Mouse (Mus musculus) kidney, adult 8-10 months (tissue): ENCODE results near the gene Myom1.

Experiments used
- DNase-seq, 2 experiments: peaks; one replicate each; pipeline ENCODE4 v3.0.0; 2022

The Myom1 gene

GRCm38 (mm10) chr17:71018151-71018550 lies 15.7 kb downstream of the Myom1 start:
- no peak for DNase-seq

DNA sequence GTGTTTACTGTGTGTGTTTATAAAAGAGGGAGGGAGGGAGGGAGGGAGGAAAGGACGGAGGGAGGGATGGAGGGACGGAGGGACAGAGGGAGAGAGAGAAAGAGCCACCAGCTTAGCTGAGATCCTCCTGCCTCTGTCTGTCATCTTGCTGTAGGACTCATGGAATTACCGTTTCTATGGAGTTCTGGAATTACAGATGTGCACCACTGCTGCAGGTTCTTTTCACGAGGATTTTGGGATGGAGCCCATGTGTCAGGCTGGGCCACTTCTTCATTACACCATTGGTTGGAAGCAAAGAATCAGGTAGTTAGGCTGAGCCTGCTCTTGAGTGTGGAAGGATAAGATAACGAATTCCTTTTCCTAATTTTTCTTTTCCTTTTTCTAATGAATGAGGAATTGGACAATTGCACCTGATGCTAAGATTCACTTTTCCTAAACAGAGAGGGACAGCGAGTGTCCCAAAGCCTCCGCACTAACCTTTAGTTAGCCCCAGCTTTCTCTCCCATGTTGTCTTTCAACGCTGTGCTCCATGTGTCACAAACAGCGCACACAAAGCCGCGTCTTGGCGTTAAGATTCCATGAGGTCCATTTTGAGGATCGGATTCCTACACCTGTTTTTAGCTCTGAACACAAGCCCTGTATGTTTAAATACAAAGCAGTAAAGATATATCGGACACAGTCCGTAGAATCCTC lies 16.3 kb downstream of the Myom1 start:
- no peak for DNase-seq

DNA sequence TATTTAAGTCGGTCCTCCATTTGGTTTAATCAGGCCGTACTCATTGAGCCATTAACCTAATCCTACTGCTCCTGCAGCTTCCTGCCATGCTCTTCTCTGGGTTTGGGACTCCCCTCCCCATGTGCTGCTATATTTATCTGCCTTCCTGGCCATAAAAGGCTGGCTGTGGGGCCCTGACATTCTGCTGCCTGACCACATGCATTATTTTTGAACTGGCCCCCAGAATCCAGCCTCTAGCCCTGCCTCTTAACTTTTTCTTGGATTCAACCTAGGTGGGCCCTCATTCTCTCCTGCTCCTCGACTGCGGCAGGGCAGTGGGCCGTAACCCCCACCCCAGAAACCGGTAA lies 16.8 kb downstream of the Myom1 start:
- no peak for DNase-seq

DNA sequence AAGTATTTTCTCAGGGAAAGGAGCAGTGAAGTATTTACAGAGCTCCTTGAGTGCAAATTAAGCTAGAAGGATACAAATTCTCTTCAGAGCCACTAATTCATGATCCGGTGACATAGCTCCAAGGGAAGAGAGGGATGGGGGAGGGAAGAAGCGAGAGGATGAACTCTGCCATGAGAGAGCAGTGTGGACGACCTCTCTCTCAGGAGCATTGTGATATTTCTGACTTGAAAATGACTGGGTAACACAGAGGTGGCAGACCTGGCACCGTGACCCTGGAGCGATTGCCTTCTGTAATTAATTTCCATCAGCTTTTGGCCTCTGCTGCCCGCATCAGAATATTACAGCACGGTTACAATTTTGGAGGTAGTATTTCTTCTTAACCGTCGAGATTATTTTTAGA lies 17.4 kb downstream of the Myom1 start:
- no peak for DNase-seq

DNA sequence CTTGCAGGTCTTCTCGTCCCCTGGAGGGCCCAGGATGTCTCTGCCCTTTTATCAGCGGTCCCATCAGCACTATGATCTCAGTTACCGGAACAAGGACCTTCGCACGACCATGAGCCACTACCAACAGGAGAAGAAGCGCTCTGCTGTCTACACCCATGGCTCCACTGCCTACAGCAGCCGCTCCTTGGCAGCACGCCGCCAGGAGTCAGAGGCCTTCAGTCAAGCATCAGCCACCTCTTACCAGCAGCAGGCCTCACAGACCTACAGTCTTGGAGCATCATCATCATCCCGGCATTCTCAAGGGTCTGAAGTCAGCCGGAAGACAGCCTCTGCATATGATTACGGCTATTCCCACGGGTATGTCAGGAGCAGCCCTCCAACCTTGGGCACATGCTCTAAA lies 20.4 kb downstream of the Myom1 start:
- no peak for DNase-seq

DNA sequence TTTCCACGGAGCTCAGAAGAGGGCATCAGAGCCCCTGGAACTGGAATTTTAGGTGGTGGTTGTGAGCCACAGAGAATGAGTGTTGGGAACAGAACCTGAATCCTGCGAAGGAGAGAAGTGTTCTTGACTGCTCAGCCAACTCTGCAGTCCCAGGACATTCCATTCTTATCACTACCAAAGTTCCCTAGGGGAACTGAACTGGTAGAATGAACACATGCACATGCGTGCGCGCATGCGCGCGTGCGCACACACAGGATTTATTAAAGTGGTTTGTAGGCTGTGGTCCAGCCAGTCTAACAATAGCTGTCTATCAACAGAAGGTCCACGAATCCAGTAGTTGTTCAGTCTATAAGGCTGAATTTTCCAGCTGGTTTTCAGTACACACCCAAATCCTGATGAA lies 21.6 kb downstream of the Myom1 start:
- DNase-seq: no peak

DNA sequence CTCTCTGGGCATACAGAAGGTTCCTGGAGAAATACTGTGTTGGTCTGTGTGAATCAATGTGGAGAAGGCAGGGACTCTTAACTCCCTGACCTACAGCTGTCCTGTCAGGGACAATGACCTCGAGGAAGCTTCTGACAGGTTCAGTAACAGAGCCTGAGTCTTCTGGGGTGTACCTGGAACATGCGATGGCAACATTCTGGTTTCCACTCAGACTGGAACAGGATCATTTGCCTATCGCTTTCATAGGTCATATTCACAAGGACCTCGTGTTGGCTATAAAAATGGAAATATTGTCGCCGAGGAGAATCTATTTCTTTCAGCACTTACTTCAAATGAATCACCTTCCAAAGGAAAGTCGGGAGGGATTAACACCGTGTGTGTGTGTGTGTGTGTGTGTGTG lies 23.5 kb downstream of the Myom1 start:
- no peak for DNase-seq

GRCm38 (mm10) chr17:71027186-71027585 lies 24.8 kb downstream of the Myom1 start:
- DNase-seq: no peak

DNA sequence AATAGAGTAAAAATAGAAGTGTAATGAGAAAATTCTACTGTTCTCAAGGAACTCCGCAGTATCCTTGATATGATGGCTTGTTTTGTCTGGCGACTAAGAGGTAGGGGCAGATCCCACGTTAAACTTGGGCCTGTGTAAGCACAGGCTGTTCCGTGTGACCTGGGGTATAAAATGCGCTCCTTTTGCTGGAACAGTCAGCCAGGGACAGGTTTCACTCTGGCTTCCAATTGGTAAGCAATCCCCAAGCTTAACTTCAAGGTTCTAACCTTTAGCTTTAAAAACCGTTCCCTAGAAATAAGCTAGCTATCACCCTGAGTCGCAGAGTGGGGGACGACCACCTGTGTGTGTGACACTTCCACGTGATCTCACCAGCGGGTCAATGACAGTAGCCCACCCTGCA lies 30.3 kb downstream of the Myom1 start:
- no peak for DNase-seq

- DNase-seq: no peak
Observed at GRCm38 (mm10) chr17:71034472-71034871, 32.0 kb downstream of the Myom1 start.

DNA sequence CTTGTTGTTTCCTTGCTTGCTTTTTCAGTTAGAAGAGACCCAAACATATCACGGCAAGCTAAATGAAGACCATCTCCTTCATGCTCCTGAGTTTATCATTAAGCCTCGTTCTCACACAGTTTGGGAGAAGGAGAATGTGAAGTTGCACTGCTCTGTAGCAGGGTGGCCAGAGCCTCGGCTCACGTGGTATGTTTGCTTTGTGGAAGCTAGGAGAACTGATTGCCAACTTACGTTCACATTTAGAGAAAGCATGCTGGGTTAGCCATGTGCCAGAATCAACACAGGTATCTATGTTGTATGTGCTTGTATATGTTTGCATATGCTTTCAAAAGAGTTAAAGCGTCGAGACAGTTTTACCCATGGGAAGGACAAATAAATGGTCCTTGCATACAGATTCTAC lies 34.8 kb downstream of the Myom1 start:
- no peak for DNase-seq

- no peak for DNase-seq
Observed at GRCm38 (mm10) chr17:71038812-71039211, 36.4 kb downstream of the Myom1 start.

DNA sequence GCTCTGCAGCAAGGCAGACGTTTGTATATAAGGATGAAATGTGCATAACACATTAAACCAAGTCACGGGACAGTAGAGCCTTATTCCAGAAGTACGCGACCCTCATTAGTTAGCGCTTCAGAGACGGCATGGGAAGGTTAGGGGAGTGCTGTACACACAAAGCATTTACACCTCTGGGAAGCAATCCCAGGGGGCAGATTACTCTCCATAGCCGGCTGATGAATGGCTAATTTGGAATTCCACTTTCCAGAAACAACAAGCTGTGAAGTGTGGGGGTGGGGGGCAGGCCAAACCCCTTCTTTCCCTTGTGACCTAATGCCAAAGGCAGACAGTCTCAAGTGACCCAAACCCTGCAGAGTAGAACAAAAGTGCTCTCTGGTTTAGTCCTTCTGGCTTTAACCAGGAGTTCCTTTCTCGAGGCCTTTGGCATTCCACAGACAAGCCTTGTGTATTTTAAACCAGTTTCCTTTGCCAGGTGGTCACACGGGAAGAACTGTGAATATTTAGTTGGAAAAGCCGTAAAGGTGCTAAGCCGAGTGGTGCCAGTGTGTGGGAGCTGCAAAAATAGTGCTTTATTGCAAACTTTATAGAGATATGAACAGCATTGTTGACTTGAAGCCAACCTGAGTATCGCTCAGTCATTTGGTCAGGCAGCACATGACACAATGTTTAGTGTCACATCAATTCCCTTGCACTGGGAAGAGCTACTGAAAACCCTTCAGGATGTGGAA lies 37.6 kb downstream of the Myom1 start:
- peak in 1 of 2 experiments; percentile 11 for DNase-seq

GRCm38 (mm10) chr17:71040582-71040880 lies 38.1 kb downstream of the Myom1 start:
- DNase-seq: no peak

GRCm38 (mm10) chr17:71042645-71043044 lies 40.2 kb downstream of the Myom1 start:
- DNase-seq: no peak

- DNase-seq: no peak
Observed at GRCm38 (mm10) chr17:71045591-71045990, 43.2 kb downstream of the Myom1 start.

DNA sequence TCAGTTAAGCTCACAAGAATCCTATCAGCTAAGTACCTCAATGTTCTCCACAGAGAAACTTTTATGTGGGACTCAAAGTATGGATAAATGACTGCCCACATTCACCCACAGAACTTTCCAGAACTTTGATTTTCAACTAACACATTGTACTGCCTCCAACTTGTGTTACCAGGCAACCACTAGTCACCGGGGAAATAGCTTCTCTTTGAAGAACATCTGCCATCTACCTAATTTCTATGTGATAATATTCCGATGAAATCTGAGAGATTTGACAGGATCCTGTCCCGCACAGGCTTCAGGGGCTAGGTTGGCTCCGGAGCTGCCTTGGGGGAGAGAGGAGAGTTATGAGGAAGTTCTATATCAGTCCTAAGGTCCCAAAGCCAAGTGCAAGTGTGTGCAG lies 44.4 kb downstream of the Myom1 start:
- DNase-seq: no peak

DNA sequence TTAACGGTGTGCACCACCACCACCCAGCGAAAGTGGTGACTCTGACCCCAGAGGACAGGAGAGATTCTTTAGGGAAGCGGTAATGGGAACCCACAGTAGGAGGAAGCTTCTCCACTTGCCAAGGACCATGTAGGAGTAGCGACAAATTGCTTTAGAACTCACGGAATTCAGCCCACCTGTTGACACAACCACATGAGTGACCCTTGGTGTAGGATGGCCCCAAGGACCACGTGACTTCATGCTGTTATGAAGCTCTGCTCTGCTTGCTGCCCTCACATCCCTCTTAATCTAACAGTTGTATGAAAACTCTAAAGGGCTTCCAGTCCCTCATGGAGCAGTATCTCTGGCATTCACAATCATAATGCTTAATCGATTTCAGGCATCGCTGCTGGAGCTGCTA lies 46.9 kb downstream of the Myom1 start:
- no peak for DNase-seq

DNA sequence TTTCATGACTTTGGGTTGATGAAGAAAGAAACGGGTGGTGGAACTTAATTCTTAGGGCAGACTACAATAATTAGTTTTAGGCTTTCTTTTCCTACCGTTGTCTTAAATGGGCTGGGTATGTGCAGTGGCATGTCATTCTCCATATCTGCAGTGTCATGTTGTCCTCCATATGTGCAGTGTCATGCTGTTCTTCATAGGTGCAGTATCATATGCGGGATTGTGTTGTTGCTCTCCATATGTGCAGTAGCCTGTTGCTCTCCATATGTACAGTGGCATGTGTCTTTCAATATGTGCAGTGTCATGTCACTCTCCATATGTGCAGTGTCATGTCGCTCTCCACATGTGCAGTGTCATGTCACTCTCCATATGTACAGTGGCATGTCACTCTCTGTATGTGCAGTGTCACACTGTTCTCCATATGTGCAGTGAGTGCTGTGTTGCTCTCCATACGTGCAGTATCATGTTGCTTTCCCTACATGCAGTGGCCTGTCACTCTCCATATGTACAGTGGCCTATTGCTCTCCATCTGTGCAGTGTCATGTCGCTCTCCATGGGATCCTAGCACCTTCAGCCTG lies 50.8 kb downstream of the Myom1 start:
- DNase-seq: no peak

DNA sequence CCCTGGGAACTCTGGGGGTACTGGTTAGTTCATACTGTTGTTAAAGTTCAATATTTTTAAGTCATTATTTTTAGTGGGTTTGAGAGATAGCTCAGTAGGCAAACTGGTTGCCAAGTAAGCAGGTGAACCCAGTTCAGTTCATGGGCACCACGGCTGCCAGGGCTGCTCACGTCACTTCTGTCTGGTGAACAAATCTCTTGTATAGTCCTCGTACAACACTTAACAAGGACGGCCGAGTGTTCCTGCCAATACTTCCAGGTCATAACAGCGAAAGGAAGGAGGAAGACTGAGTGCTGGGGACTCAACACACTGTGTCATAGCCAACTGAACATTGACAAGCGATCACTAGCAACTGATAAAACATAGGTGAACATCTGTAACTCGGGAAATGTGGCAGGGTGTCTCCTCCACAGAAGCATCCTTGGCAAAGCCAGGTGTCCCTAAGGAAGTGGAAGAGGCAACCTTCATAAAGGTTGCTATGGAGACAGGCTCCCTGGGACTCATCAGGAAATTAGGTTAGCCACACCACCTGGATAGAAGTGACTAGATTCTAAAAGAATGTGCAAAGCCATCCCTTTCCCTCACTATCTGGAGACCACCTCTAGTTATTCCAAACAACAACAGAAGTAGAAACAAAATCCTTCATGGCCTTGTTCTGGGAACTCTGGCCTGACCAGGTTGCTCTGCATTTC lies 52.9 kb downstream of the Myom1 start:
- DNase-seq: no peak

- DNase-seq: no peak
Observed at GRCm38 (mm10) chr17:71056405-71056804, 54.0 kb downstream of the Myom1 start.

GRCm38 (mm10) chr17:71057758-71058157 lies 55.3 kb downstream of the Myom1 start:
- DNase-seq: no peak

- DNase-seq: no peak
Observed at GRCm38 (mm10) chr17:71059213-71059612, 56.8 kb downstream of the Myom1 start.

GRCm38 (mm10) chr17:71062049-71062560 lies 59.7 kb downstream of the Myom1 start:
- DNase-seq: no peak
